Mouse (Mus musculus): ENCODE data around the gene Abcg8.

DNA sequence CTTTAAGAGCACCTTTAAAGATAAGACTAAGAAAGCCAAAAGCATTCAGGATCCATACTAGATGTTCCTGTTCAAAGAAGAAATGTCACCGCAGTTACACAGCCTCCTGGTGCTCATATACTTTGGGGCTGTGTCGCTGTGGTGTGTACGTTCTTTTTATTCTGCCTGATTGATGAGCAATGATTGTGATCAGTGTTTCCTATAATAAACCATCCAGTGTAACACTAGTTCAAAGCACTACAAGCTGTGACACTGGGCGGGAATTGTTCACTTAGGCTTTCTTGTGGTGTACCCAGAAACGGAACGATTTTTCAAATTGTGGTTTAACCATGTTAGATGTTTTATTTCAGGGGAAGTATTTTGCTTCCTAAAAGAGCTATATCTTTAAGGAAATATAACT, 44.3 kb upstream of the Abcg8 start:
- TF ChIP-seq CTCF (IDR thresholded peaks at IDR 0.05; ENCODE audit: insufficient read depth, low read length) (no peak), POLR2A (IDR thresholded peaks at IDR 0.05; ENCODE audit: borderline replicate concordance, extremely low read depth, low read depth, low read length) (no peak)
